Mouse (Mus musculus): ENCODE measurements at regions not wholly inside any gene's neighbourhood (a gene's known extent, or its start where the extent isn't known, plus 50 kb on each side); places are given as distances from the start of the nearest gene placed in this dataset.

DNA sequence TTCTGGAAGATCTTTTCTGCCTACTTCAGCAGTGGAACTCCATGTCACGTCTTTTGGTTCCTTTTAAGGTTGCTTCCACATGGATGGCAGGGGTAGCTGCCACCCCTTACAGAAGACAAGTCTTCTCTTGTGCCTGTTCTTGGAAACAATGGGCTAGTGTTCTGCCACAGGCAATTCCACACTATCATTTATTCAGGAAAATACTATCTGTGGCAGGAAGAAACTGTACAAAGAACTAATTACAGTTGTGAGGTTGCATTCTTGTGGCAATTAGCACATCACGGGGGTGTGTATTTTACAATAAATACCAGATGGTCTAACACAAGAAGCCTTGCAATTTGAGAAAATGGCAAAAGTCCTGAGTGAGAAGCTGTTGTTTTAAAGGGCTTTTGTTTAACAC is 489.8 kb downstream of the Ccdc50 start:
- no peak for DNase-seq (ENCODE audit: low spot score in 2 of 2)

DNA sequence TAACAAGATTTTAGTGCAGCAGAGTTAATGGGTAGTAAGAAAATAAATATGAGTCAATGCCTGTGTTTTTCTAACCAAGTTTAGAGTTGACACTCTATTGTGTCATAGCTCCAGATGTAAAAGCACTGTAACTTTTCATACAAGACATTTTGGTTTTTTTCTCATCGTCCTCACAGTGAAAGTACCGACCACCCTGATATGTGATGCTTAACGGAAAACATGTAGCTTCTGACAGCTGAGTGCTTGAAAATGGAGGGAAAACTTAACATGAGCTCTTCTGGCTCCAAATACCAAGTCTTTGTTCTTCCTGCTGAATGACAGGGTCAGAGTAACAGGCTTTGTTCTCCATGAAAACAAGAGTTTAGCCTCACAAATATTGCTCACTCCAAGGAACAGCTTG is 490.3 kb downstream of the Ccdc50 start:
- DNase-seq (ENCODE audit: low spot score in 2 of 2) = no peak

DNA sequence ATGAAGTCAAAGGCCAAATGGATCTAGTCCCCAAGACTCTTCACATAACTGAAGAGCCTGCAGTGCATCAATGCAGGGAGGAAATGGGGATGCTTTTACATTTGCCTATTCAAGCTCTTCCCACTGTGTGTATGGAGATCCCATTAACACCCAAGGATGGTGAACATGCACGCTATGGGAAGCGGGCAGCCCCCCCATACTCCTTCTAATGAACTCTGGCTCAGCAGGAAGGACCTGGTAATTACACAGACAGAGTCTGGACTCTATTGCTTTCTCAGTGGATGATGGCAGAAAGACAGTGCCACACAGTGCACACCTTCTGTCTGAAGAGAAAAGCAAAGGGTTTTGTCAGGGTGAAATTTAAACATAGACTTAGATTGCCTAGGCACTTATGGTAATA is 495.7 kb downstream of the Ccdc50 start:
- no peak for DNase-seq (ENCODE audit: low spot score in 2 of 2)

DNA sequence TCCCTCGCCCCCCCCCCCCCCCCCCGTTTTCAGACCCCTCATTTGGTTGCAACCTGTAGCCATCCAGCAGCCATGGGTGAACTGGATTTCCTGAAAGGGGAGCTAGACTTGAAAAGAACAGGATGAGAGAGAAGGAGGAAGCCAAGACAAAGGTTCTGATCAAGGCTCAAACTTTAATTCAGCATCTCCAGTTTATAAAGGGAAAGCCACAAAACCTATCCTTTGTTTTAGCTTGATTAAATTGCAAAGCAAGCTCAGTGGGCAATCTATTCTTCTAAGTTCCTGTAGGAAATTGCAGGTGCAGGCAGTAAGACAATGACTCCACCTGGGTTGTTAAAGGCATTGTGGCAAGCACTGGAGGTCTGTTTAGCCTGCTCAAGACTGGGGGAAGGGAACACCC is 517.4 kb downstream of the Ccdc50 start:
- no peak for DNase-seq (ENCODE audit: low spot score in 2 of 2)

DNA sequence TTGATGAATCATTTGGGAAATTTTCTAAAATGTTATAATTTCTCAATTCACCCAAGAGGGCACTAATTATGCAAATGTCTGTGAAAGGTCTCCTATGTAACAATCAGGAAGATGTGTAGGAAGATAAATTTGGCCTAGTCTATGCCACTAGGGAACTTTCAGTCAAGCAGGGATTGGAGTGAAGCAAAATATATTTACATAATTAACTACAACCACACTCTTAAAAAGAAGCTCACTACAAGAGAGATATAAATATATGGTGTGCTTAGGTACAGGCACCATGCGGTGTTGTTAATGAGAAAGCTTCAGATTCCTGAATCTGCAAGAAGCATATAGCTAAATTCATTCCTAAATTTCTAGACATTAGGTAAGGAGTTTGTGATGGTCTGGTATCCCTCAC is 526.8 kb downstream of the Ccdc50 start:
- DNase-seq (ENCODE audit: low spot score in 2 of 2) = no peak

DNA sequence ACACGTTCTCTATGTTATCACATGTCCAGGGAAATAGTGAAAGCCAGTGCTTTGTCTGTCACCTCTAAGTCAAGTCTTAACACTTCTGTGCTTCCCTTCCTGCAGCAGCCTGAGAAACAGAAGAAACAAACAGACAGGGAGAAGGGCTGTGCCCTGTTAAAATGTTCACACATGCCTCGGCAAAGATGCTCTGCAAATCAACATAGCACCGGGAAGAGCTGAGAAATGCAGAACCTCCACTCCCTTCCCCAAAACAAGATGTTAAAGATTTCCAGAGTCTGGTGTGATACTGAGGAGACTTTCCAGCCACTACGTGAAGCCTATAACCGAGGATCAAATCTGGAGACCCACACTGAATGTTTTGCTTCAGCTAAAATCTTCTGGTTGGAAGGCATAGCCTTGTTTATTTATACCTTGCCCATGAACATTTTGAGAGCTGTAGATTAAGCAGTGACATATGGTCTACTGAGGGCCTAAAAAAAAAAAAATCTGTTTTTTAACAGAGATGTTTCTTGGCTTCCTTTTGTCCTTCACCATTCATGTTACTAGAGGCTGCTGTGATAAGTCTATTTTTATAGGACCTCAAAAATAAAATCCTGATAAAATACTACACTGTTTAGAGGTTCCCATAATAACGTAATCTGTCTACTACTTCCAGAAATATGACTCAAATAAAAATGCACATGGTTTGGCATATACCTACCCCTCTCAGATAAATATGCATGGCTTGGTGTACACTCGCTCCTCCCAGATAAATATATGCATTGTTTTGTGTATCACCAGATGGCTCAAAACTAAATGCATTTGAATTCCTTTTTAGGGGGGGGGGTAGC is 537.1 kb downstream of the Ccdc50 start:
- DNase-seq (ENCODE audit: low spot score in 2 of 2) = peak; percentile 5 to 7

DNA sequence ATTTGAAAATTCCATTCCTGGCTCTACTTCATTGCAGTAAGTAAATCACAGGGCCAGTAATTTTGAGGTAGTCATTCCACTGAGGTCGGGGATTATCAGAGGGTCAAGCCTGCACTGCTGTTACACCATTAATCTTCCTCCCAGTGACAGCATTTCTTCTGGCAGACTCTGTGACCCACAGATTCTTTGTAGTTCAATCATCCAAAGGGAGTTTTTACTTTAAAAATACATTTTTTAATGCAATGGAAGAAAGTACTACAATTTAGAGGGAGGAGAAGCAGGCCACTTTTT is 537.6 kb downstream of the Ccdc50 start:
- no peak for DNase-seq (ENCODE audit: low spot score in 2 of 2)

DNA sequence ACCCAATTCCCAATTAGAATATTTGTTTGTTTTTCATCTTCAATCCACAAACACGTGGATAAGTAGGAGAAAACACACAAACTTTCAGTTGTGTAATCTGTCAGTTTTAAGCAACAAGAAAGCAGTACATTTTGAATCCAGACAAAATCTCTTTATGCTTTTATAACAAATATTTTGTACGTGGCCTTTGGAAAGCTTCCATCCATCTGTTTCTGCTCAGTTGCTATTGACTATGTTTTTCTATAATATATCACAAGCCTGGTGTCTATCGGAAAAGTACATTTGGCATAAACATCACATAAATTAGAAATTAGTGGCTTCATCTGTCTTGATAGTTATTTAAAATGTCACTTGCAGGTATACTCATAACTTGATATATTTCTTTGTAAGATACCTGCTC is 560.6 kb downstream of the Ccdc50 start:
- no peak for DNase-seq (ENCODE audit: low spot score in 2 of 2)

DNA sequence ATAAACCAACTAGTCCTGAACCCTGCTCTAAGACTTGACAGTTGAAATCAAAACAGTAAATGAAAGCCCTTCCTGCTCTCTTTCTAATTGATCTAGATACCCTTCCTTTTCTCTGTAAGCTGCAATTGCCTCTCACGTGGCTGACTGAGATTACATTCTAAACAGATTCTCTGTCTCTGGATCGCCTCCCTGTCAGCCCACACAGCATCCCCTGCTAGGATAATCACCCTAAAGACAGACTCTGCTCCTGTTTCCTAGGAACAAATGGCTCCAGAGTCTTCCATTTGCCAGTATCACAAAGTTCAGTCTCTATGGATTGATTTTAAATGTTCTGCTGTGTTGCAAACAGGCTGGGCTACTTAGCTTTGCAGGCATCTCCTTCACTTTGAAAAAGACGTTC is 561.1 kb downstream of the Ccdc50 start:
- DNase-seq (ENCODE audit: low spot score in 2 of 2) = peak; percentile 10 to 27

DNA sequence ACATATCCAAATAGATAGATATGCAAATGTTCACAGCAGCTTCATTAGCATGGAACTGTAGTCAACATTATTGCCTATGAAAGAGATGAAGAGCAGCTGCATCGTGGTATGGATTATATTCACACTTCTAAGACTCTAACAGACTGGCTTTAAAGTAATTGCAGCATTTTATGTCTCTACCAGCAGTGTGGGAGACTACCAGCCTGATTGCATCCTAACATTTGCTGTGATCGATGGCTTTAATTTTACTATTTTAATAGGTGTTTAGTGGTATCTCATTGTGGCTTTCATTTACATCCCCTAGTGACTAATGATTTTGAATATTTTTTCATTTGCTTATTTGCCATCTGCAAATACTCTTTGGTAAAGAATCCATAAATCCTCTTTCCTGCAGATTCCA is 574.1 kb downstream of the Ccdc50 start:
- no peak for DNase-seq (ENCODE audit: low spot score in 2 of 2)

DNA sequence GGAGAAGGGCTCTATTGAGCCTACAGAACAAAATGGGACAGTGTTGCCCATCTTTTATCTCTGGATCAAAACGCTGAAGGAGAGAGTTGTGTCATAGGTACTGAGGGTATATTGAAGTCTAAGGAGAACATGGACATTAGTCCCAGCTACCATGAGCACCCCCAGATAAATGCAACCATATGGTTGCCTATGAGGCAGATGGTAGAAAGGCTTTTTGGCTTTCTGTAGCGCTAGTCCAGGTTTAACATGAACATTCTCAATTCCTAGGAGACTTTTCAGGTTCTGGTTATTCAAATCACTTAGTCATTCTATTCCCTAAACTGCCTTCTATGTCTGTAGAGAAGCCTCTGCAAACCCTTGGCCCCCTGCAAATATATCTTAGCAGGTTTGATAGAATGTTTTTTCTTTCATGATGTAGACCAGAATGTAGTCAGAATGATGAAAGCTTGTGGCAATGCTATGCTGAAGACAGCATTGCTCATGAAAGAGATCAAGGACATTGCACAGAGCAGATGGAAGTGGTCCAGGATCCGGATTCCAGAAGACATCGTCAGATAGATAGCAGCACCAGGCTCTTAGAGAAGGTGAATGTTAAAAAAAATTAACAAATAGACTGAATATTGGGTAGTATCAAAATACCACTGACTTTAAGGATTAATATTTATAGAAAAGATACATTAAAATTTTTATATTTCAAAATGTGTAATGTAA is 590.2 kb downstream of the Ccdc50 start:
- no peak for DNase-seq (ENCODE audit: low spot score in 2 of 2)

DNA sequence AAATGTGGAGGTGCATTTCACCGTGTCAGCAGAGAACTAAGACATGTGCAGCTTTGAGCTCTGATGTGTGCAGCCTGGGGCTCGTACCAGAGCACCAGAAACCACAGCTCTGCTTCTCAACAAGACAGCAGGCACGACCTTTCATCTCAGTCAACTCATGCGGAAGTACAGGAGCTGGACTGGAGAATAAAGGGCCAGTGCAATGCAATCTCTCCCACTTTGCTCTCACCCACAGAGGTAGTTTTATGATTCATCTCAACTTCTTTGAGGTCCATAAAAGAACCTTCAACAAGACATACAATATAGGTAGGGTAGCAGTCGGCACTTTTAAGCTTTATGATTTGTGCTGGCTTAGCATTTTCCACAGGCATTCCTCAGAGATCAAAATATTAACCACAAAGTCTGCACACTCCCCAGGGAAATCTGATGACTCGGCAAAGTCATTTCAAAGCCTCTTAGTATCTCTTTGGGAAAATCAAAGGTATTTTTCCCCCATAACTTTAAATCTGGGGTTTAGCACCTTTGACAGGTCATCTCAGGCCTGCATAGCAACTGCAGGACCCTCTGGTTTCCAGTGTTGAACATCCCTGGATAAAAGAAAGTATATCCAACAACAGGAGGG is 626.7 kb downstream of the Ccdc50 start:
- DNase-seq (ENCODE audit: low spot score in 2 of 2) = no peak

DNA sequence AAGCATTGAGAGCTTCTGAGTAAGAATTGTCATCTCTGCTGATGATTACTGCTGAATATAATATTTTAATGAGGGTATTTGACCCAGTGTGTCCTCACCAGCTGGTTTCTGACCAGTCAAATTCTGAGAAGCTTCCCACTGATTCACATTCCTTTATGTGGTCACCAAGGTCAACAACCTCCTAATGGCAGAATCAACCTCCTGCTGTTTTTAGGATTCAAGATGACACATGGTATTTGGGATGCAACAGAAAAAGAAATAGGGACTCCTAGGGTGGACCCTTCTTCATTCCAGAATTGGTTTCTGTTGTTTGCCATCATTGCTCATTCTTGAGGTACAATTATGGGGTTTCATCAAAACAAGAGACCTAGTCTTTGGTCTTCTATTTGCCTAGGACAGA is 629.6 kb downstream of the Ccdc50 start:
- DNase-seq (ENCODE audit: low spot score in 2 of 2) = no peak

DNA sequence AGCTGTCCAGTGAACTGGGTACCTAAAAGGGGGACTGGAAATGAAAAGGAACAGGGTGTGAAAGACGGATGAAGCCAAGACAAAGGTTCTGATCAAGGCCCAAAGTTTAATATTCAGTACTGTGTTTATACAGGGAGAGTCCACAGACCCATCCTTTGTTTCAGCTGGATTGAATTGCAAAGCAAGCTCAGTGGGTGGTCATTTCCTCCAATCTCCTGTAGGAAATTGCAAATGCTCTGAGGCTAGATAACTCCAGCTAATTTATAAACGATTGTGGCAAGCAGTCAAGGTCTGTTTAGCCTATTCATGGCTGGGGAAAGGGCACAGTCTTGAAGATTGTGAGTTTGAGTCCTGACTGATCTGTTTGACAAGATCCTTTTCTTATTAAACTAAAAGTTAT is 650.3 kb downstream of the Ccdc50 start:
- DNase-seq (ENCODE audit: low spot score in 2 of 2) = no peak

DNA sequence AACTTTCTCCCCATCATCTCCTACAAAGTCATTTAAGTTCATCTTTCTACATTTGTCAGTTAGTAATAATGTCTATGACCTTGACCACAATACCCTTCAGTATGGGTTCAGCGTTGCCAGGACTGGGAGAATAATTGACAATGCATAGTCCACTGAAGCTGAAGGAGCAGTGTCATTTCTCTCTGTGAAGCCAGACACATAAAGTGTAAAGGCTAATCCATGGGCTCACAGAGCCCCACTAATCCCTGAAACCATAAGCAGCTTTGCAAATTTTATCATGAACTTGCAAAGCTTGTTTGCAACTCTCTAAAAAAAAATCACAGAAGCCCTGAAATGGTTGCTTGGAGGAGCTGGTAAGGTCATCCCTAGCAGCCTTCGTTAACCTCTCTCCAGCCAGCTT is 654.4 kb downstream of the Ccdc50 start:
- no peak for DNase-seq (ENCODE audit: low spot score in 2 of 2)

DNA sequence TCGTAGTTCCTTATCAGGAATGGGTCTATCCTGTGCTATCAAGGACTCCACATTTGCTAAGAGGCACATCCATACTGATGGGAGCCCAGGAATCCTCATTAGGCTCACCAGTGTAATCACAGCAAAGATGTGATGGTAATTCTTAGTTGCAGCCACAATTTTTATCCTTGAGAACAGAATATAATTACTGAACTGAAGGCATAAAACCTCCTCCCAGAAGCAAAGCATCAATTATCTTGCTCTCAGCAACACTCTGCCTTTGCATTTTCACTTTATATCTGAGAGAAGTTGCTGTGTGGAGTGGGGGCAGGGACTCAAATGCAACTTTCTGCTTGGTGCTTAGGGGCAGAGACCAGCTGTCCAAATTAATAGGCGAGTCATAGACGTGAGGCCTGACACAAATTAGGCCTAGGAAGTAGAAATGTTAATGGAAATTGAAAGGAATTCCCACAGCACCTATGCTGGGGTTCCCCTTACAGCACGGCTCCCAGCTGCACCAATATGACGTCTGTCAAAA is 676.2 kb downstream of the Ccdc50 start:
- DNase-seq (ENCODE audit: low spot score in 2 of 2) = no peak

DNA sequence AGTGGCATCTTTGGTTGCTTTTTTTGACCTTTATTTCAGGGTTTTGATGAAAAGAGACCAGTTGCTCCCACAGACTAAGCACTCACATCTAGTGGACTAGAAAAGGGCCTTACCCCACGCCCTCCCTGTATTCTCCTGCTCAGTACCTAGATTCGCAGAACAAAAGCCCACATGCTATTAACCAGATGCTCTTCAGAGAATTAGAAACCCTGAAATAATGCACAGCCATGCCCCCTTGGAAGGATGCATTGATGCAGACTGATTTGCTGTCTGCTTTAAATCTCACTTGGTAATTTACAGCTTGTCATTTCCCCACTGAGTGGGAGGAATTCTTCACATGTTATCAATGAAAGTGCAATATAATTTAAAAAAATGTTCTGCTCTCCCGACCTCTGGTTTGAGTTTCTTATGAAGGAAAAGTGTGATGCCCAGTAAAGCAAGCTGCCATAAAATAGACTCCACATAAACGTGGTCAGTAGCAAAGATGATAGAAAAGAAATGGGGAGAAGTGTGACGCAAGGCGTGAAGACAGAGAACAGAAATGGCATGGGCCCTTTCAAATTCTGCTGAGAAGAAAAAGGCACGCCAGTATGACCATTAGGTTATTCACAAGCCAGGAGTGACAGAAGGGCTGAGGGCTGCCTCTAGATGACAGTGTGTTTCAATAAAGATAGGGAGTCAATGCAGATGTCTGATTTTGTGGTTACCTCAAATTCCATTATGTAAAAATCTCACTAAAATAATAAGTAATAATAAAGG is 669.8 kb downstream of the Fgf12 start:
- no peak for DNase-seq (ENCODE audit: low spot score in 2 of 2)

DNA sequence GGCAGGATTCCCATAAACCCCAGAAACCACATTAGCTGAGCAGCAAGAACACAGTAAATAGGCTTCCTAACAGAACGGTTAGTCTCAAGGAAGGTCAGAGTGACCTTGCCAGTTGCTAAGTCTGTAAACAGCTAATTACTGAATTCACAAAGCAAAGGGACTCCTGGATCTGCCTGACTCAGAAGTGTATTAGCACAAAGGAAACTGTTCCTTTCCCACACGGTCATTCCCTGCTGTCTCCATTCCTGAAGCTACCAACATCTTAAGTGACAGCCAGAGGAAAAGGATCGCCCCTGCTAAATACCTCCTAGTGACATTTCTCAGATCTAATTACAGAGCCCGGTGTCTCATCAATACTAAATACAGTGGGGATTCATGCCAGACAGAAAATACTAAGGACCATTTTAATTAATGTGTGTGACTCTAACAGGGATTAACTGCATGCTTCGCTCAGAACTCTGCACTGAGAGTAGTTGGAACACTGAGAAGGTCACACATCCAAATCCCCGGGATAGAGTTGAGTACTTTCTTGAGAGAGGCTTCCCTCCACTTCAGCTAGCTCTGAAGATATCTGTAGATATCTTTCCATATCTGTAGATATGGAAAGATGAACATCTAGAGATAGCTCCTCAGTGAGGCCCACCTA is 663.3 kb downstream of the Fgf12 start:
- peak; percentile 4 to 18 for DNase-seq (ENCODE audit: low spot score in 2 of 2)

DNA sequence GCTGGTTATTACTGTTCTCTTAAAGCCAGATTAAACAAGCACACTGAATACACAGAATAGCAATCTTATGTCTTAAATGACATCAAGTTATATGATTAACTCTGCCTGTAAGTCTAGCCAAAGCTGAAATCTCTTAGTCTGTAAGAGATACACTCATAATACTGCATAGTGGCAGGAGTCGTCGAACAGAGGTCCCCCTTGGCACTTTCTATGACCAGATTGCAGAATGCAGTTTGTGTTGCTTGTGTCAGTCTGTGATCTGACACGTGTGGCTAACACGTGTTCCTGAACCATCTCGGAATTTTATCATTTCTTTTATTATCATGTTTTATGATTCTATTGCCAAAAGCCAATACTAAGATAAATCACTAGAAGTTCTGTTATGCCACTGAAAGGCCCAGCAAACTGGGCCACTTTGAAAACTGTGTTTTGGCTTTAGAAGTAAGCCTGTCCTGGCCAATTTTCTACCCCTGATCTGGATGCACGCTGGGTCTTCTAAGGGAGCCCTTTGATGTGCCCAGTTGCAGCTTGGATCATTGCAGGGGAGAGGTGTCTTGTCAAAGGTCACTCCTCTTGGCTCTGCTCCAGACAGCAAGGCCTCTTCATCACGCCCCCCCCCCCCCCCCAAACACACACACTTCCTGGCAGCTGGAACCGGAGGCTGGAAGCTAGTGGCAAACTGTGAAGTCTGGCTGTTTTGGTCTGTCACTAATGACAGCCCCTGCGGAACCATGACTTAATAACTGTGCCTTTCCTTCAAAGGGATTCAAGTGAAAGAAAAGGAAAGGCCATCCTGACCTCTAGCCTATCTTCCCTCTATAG is 648.4 kb downstream of the Fgf12 start:
- no peak for DNase-seq (ENCODE audit: low spot score in 2 of 2)

DNA sequence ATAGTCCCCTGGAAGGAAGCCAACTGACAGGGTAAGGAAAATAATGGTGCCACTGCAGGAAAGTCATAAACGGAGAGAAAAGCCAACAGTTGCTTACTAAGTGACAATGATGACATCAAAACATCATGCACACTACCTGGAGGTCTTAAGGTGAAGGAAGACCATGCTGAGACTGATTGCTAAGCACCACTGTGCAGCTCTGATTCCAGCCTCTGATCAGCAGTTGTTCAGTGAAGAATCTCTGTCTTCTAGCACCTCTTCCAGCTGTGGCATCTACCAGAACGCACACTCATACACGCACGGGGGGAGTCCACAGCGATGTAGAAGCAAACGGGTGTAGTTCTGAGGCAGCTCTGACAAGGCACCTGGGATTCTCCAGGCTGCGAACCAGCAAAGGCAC is 647.8 kb downstream of the Fgf12 start:
- DNase-seq (ENCODE audit: low spot score in 2 of 2) = no peak

DNA sequence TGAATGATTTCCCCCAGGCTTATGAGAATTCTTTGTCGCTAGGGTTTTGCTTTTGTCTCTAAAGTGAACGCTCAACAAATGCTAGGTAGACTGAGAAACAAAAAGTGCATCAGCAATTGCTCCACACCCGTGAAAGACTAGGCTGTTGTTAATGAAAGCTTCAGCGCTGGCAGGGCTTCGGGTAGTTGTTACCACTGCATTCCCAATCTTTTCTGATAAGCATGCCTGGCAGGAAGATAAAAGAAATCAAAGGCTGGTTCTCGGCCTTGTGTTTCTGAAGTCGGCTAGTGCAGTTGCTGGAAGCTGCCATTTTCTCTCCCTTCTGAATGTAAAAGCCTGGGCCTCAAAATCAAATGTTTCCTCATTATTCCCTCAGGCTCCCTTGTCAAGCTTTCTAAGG is 647.0 kb downstream of the Fgf12 start:
- no peak for DNase-seq (ENCODE audit: low spot score in 2 of 2)

Data from right cerebral cortex, adult 2 months (tissue).